Mouse (Mus musculus) neural tube, embryonic 11.5 days (tissue): ENCODE data around the gene Trim59. TPM values are rescaled to one million over a fixed set of nuclear protein-coding genes. Genes with fewer than 3 reads are reported as not detected.
A peak's percentile ranks its signal among the peaks of the same experiment; 100 is the strongest.

Experiments
- ATAC-seq: fragments of 200-750 bp; cut with Nextera tagmentation; 2 replicates; pipeline ENCODE4 v1.8.0; 2017; ENCODE audit warnings: moderate number of reproducible peaks, mild to moderate bottlenecking, moderate TSS enrichment, moderate library complexity; ENCODE audit not compliant: insufficient read depth, low FRiP score, low TSS enrichment
- DNase-seq: peaks from one replicate; pipeline ENCODE4 v3.0.0-alpha.2; 2015; ENCODE audit warnings: low spot score
- H3K27ac ChIP-seq: fragments of 300-500 bp; sonication (generic); 2 replicates; pipeline ENCODE4 v1.5.1; 2014; ENCODE audit warnings: low read depth, mild to moderate bottlenecking, low read length
- H3K27me3 ChIP-seq: fragments of 300-500 bp; sonication (generic); 2 replicates; pipeline ENCODE4 v1.6.1; 2014; ENCODE audit warnings: mild to moderate bottlenecking, low read length, mixed read lengths; ENCODE audit not compliant: control insufficient read depth, insufficient read depth
- H3K36me3 ChIP-seq: fragments of 300-500 bp; sonication (generic); 2 replicates; pipeline ENCODE4 v1.6.1; 2014; ENCODE audit warnings: mild to moderate bottlenecking, low read length, moderate library complexity, mixed read lengths; ENCODE audit not compliant: control insufficient read depth, insufficient read depth
- H3K4me1 ChIP-seq: fragments of 300-500 bp; sonication (generic); 2 replicates; pipeline ENCODE4 v1.6.1; 2014; ENCODE audit warnings: low read length, mixed read lengths; ENCODE audit not compliant: control insufficient read depth, insufficient read depth
- H3K4me2 ChIP-seq: fragments of 300-500 bp; sonication (generic); 2 replicates; pipeline ENCODE4 v1.6.1; 2014; ENCODE audit warnings: low read depth, mild to moderate bottlenecking, moderate library complexity
- H3K4me3 ChIP-seq: fragments of 300-500 bp; sonication (generic); 2 replicates; pipeline ENCODE4 v1.5.1; 2014; ENCODE audit warnings: low read depth, low read length
- H3K9ac ChIP-seq: fragments of 300-500 bp; sonication (generic); 2 replicates; pipeline ENCODE4 v1.6.1; 2014; ENCODE audit warnings: mild to moderate bottlenecking, low read length
- H3K9me3 ChIP-seq: fragments of 300-500 bp; sonication (generic); 2 replicates; pipeline ENCODE4 v1.6.1; 2016; ENCODE audit warnings: low read length; ENCODE audit not compliant: control insufficient read depth
- WGBS: fragments of 180-500 bp; shearing (Covaris S2); extraction: QIAGEN DNeasy Blood & Tissue Kit; methylation state at CpG from one replicate; pipeline ENCODE4 v1.1.7; 2014; 5-methylcytosine and 5-hydroxymethylcytosine counted together
- polyA plus RNA-seq: library from polyadenylated mRNA; unstranded; fragments of >200 nt; fragmentation: Nextera tagmentation; extraction: Ambion mirVana; gene quantifications from 2 replicates; pipeline ENCODE4 v1.2.1, GENCODE M21; 2014

Trim59 gene
- polyA plus RNA-seq, 1 experiment from 2014 or later = 168 TPM

DNA sequence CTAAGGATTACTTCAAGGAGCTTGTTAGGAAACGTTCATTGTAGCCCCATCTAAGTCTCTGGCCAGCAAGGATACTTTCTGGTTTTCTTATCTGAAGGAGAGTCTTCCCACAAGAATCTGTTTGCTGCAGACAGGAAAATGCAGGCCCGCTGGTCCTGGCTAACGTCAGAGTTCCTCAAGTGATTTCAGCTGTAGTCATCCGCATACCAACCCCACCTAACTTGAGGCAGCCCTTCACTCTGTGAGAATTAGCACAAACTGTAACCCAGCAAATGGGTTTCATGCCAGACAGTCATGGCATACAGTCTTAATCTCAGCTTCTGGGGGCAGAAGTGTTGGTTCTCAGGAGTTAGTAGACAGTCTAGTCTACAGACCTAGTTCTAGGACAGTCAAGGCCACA lies 2.0 kb upstream of the Trim59 start:
- Histone ChIP-seq H3K27ac (no peak overlapping the region), H3K27me3 (no peaks in the 10 kb centered on the region), H3K9ac (no peak overlapping the region), H3K9me3 (no peaks in the 10 kb centered on the region), H3K4me3 (no peak overlapping the region), H3K36me3 (no peaks in the 10 kb centered on the region), H3K4me1 (no peaks in the 10 kb centered on the region; the same call in 1 of the 2 replicates), H3K4me2 (no peak overlapping the region)
- ATAC-seq = no peak
- WGBS = 60% methylated on average over 4 of the region's 4 CpGs
- DNase-seq = no peak

- peak overlapping the region; percentile 84 for H3K4me2 ChIP-seq
- no peak overlapping the region; the same call in 1 of the 2 replicates for H3K27ac ChIP-seq
- H3K9ac ChIP-seq = peak overlapping the region; percentile 98
- H3K36me3 ChIP-seq = no peaks in the 10 kb centered on the region
- DNase-seq = peak; percentile 14
- WGBS = 26% methylated on average over 13 of the region's 13 CpGs
- no peak for ATAC-seq
- H3K4me3 ChIP-seq = peak overlapping the region; percentile 89; the same call in 1 of the 2 replicates
- H3K4me1 ChIP-seq = peaks cover 2% of the 10 kb centered on the region; the same call in 1 of the 2 replicates
- no peaks in the 10 kb centered on the region for H3K9me3 ChIP-seq
- no peaks in the 10 kb centered on the region for H3K27me3 ChIP-seq
Observed at GRCm38 (mm10) chr3:69045750-69046149, 1.2 kb upstream of the Trim59 start.

DNA sequence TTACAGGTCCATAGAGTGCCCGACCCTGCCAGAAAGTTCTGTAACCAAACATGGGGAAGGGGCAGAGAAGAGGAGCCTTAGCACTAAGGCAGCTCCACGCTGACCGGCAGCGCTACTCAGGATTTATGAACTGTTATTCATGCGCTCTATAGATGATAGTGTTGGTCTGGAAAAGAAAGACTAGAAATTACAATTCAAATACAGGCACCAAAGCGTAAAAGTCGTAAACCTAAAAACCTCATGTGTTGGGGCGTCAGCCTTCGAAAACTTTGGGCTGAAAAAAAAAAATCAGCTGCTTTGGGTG lies 797 bp upstream of the Trim59 start:
- DNase-seq = no peak
- H3K27ac ChIP-seq = peak overlapping the region; percentile 92
- peak overlapping the region; percentile 89 for H3K4me3 ChIP-seq
- H3K36me3 ChIP-seq = 0 out of 2 replicates have a peak, but pooled peaks cover 2% of the 10 kb centered on the region
- no peaks in the 10 kb centered on the region for H3K27me3 ChIP-seq
- WGBS = 5% methylated on average over 9 of the region's 9 CpGs
- H3K9me3 ChIP-seq = no peaks in the 10 kb centered on the region
- no peak for ATAC-seq
- peak overlapping the region; percentile 84 for H3K4me2 ChIP-seq
- peaks cover 2% of the 10 kb centered on the region; the same call in 1 of the 2 replicates for H3K4me1 ChIP-seq
- H3K9ac ChIP-seq = peak overlapping the region; percentile 98

DNA sequence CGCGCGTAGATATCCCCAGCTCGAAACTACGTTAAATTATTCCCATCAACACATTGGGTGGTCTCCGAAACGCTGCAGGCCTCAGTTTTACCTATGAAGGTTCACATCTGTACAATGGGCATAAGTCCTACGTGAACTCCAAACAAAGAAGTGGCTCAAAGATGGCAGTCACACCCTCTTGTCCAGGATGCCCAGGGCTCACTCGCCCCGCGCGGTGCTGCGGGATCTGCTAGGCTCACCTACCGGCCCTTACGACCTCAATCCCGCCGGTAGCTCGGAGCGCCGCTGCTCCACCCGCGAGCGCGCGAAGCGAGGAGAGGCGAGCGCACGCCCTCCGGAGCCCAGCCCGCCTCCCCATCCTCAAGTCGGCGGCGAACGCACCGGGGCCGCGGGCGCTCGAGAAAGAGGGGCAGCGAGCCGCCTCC lies 376 bp downstream of the Trim59 start:
- Histone ChIP-seq H3K9me3 (no peaks in the 10 kb centered on the region), H3K4me2 (peak overlapping the region; percentile 50), H3K4me3 (peak overlapping the region; percentile 89), H3K9ac (peak overlapping the region; percentile 98), H3K4me1 (peaks cover 2% of the 10 kb centered on the region; the same call in 1 of the 2 replicates), H3K27me3 (no peaks in the 10 kb centered on the region), H3K27ac (peak overlapping the region; percentile 92), H3K36me3 (peaks cover 4% of the 10 kb centered on the region)
- ATAC-seq (peak; percentile 46), DNase-seq (no peak)
- WGBS = under 1% methylated on average over 40 of the region's 42 CpGs

- DNase-seq (no peak), ATAC-seq (no peak)
- H3K9ac ChIP-seq = no peak overlapping the region
- no peaks in the 10 kb centered on the region for H3K27me3 ChIP-seq
- H3K36me3 ChIP-seq = peaks cover 6% of the 10 kb centered on the region
- no peak overlapping the region for H3K4me3 ChIP-seq
- no peaks in the 10 kb centered on the region for H3K9me3 ChIP-seq
- no peak overlapping the region for H3K27ac ChIP-seq
- H3K4me1 ChIP-seq = peaks cover 2% of the 10 kb centered on the region; the same call in 1 of the 2 replicates
- 87% methylated on average over 5 of the region's 5 CpGs for WGBS
- H3K4me2 ChIP-seq = peak overlapping the region; percentile 26
Observed at GRCm38 (mm10) chr3:69041298-69041697, 3.3 kb downstream of the Trim59 start.

DNA sequence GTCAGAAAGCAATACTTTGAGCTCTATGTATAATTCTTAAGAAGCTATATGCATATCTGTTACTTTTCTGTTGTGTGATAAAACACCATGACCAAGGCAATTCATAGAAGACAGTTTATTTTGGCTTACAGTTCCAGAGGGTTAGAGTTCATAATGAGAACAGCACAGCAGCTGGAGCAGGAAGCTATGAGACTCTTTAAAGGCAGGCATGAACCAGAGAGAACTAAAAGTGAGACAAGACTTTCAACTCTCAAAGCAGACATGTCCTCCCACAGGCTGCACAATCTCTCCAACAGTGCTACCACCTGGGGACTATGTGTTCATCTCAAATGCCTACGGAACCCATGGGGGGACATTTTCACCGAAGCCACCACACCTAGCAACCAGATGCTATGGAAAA lies 4.5 kb downstream of the Trim59 start:
- Histone ChIP-seq H3K4me2 (no peak overlapping the region), H3K9me3 (no peaks in the 10 kb centered on the region), H3K4me3 (no peak overlapping the region), H3K9ac (no peak overlapping the region), H3K36me3 (peaks cover 6% of the 10 kb centered on the region), H3K4me1 (peaks cover 2% of the 10 kb centered on the region; the same call in 1 of the 2 replicates), H3K27me3 (no peaks in the 10 kb centered on the region), H3K27ac (no peak overlapping the region)
- 81% methylated on average over 2 of the region's 2 CpGs for WGBS
- no peak for ATAC-seq
- no peak for DNase-seq

- WGBS = 94% methylated on average over 1 of the region's 1 CpGs
- Histone ChIP-seq H3K9ac (no peak overlapping the region), H3K27ac (no peak overlapping the region), H3K9me3 (no peaks in the 10 kb centered on the region), H3K4me1 (no peaks in the 10 kb centered on the region), H3K4me3 (no peak overlapping the region), H3K36me3 (peaks cover 16% of the 10 kb centered on the region), H3K27me3 (no peaks in the 10 kb centered on the region), H3K4me2 (no peak overlapping the region)
- DNase-seq (no peak), ATAC-seq (no peak)
Observed at GRCm38 (mm10) chr3:69026133-69026783, 18.3 kb downstream of the Trim59 start.

- no peak overlapping the region for H3K4me3 ChIP-seq
- no peak overlapping the region for H3K9ac ChIP-seq
- no peaks in the 10 kb centered on the region for H3K27me3 ChIP-seq
- H3K4me2 ChIP-seq = no peak overlapping the region
- no peak for DNase-seq
- ATAC-seq = no peak
- no peaks in the 10 kb centered on the region for H3K4me1 ChIP-seq
- peaks cover 11% of the 10 kb centered on the region for H3K36me3 ChIP-seq
- no peak overlapping the region for H3K27ac ChIP-seq
- no peaks in the 10 kb centered on the region for H3K9me3 ChIP-seq
Observed at GRCm38 (mm10) chr3:69020764-69021163, 23.8 kb downstream of the Trim59 start.

DNA sequence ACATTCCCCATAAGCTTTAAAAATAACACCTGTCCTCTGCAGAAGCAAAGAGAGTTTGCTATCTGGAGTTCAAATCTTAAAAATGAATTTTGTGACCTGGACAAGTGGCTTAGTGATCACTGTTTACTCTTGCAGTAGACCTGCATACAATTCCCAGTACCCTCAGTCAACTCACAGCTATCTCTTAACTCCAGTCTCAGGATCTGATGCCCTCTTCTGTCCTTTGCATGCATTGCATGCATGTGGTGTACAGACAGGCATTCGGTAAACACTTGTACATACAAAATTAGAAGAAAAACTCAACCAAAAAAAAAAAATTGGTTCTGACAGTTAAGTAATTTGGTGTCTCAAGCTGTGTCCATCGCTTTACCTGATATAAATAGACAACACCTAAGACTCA lies 24.3 kb downstream of the Trim59 start:
- H3K36me3 ChIP-seq = peaks cover 11% of the 10 kb centered on the region

More for the DNA sequence above, 24.3 kb downstream of the Trim59 start:
- no peaks in the 10 kb centered on the region for H3K27me3 ChIP-seq
- ATAC-seq (no peak), DNase-seq (no peak)
- H3K9ac ChIP-seq = no peak overlapping the region
- no peak overlapping the region for H3K27ac ChIP-seq
- H3K4me1 ChIP-seq = no peaks in the 10 kb centered on the region
- no peaks in the 10 kb centered on the region for H3K9me3 ChIP-seq
- no peak overlapping the region for H3K4me3 ChIP-seq
- 94% methylated on average over 2 of the region's 2 CpGs for WGBS
- H3K4me2 ChIP-seq = no peak overlapping the region
